Mouse (Mus musculus): ENCODE data around the gene Dhx29. TPM values are rescaled to one million over a fixed set of nuclear protein-coding genes. Genes with fewer than 3 reads are reported as not detected.
A peak's percentile ranks its signal among the peaks of the same experiment; 100 is the strongest.

Gene Dhx29
- polyA plus RNA-seq, 1 experiment from 2014 or later = 35.5 TPM

- ATAC-seq (replicated peaks; ENCODE audit: insufficient number of reproducible peaks, low FRiP score, low TSS enrichment, low read depth) (no peak), DNase-seq (ENCODE audit: low spot score) (no peak)
- no peaks in the 10 kb centered on the region for H3K9me3 ChIP-seq (replicated peaks; ENCODE audit: control insufficient read depth, low read length)
- no peak overlapping the region for H3K27ac ChIP-seq (replicated peaks; ENCODE audit: low read depth, low read length)
- H3K4me3 ChIP-seq (ENCODE audit: low read depth, low read length) = no peak overlapping the region
- H3K4me1 ChIP-seq (ENCODE audit: control insufficient read depth, insufficient read depth, low read length) = no peaks in the 10 kb centered on the region
- no peaks in the 10 kb centered on the region; the same call in 1 of the 2 replicates for H3K36me3 ChIP-seq (replicated peaks; ENCODE audit: control insufficient read depth, insufficient read depth, low read depth, low read length)
- no peak overlapping the region for H3K4me2 ChIP-seq (ENCODE audit: low read depth, low read length)
- H3K27me3 ChIP-seq (ENCODE audit: control insufficient read depth, insufficient read depth, low read length) = no peaks in the 10 kb centered on the region
- no peak overlapping the region for H3K9ac ChIP-seq (replicated peaks; ENCODE audit: low read length)
- 74% methylated on average over 5 of the region's 5 CpGs for WGBS
These were observed 35.8 kb downstream of the Dhx29 start for GRCm38 (mm10) chr13:112963081-112963480.

- ATAC-seq (replicated peaks; ENCODE audit: insufficient number of reproducible peaks, low FRiP score, low TSS enrichment, low read depth) = no peak
- H3K36me3 ChIP-seq (replicated peaks; ENCODE audit: control insufficient read depth, insufficient read depth, low read depth, low read length) = no peaks in the 10 kb centered on the region; the same call in 1 of the 2 replicates
- WGBS = 92% methylated on average over 12 of the region's 12 CpGs
These were observed 37.2 kb downstream of the Dhx29 start for GRCm38 (mm10) chr13:112964421-112964820.

GRCm38 (mm10) chr13:112967267-112967666 lies 40.0 kb downstream of the Dhx29 start:
- DNase-seq (ENCODE audit: low spot score) (no peak), ATAC-seq (replicated peaks; ENCODE audit: insufficient number of reproducible peaks, low FRiP score, low TSS enrichment, low read depth) (no peak)
- 89% methylated on average over 5 of the region's 5 CpGs for WGBS
- H3K27me3 ChIP-seq (ENCODE audit: control insufficient read depth, insufficient read depth, low read length) = no peaks in the 10 kb centered on the region
- H3K4me2 ChIP-seq (ENCODE audit: low read depth, low read length) = no peak overlapping the region
- H3K4me1 ChIP-seq (ENCODE audit: control insufficient read depth, insufficient read depth, low read length) = no peaks in the 10 kb centered on the region
- no peak overlapping the region for H3K9ac ChIP-seq (replicated peaks; ENCODE audit: low read length)
- no peaks in the 10 kb centered on the region; the same call in 1 of the 2 replicates for H3K36me3 ChIP-seq (replicated peaks; ENCODE audit: control insufficient read depth, insufficient read depth, low read depth, low read length)
- H3K27ac ChIP-seq (replicated peaks; ENCODE audit: low read depth, low read length) = no peak overlapping the region
- H3K4me3 ChIP-seq (ENCODE audit: low read depth, low read length) = no peak overlapping the region
- no peaks in the 10 kb centered on the region for H3K9me3 ChIP-seq (replicated peaks; ENCODE audit: control insufficient read depth, low read length)

More at GRCm38 (mm10) chr13:112964421-112964820, 37.2 kb downstream of the Dhx29 start:
- H3K4me2 ChIP-seq (ENCODE audit: low read depth, low read length) = no peak overlapping the region
- H3K9ac ChIP-seq (replicated peaks; ENCODE audit: low read length) = no peak overlapping the region
- no peaks in the 10 kb centered on the region for H3K4me1 ChIP-seq (ENCODE audit: control insufficient read depth, insufficient read depth, low read length)
- no peak overlapping the region for H3K27ac ChIP-seq (replicated peaks; ENCODE audit: low read depth, low read length)
- no peak for DNase-seq (ENCODE audit: low spot score)
- no peaks in the 10 kb centered on the region for H3K9me3 ChIP-seq (replicated peaks; ENCODE audit: control insufficient read depth, low read length)
- H3K27me3 ChIP-seq (ENCODE audit: control insufficient read depth, insufficient read depth, low read length) = no peaks in the 10 kb centered on the region
- no peak overlapping the region for H3K4me3 ChIP-seq (ENCODE audit: low read depth, low read length)

GRCm38 (mm10) chr13:112976720-112977119 lies 49.5 kb downstream of the Dhx29 start:
- Histone ChIP-seq H3K9me3 (replicated peaks; ENCODE audit: control insufficient read depth, low read length) (no peaks in the 10 kb centered on the region), H3K27ac (replicated peaks; ENCODE audit: low read depth, low read length) (no peak overlapping the region), H3K4me3 (ENCODE audit: low read depth, low read length) (no peak overlapping the region), H3K9ac (replicated peaks; ENCODE audit: low read length) (no peak overlapping the region), H3K4me2 (ENCODE audit: low read depth, low read length) (no peak overlapping the region; the same call in 1 of the 2 replicates), H3K27me3 (ENCODE audit: control insufficient read depth, insufficient read depth, low read length) (no peaks in the 10 kb centered on the region; the same call in 1 of the 2 replicates), H3K36me3 (replicated peaks; ENCODE audit: control insufficient read depth, insufficient read depth, low read depth, low read length) (no peaks in the 10 kb centered on the region), H3K4me1 (ENCODE audit: control insufficient read depth, insufficient read depth, low read length) (no peaks in the 10 kb centered on the region)
- ATAC-seq (replicated peaks; ENCODE audit: insufficient number of reproducible peaks, low FRiP score, low TSS enrichment, low read depth) (no peak), DNase-seq (ENCODE audit: low spot score) (no peak)
- WGBS = 42% methylated on average over 10 of the region's 10 CpGs

GRCm38 (mm10) chr13:112985605-112986450 lies 58.6 kb downstream of the Dhx29 start:
- peaks cover 50% of the 10 kb centered on the region for H3K27me3 ChIP-seq (ENCODE audit: control insufficient read depth, insufficient read depth, low read length)
- peaks cover 4% of the 10 kb centered on the region; the same call in 1 of the 2 replicates for H3K4me1 ChIP-seq (ENCODE audit: control insufficient read depth, insufficient read depth, low read length)
- no peaks in the 10 kb centered on the region for H3K36me3 ChIP-seq (replicated peaks; ENCODE audit: control insufficient read depth, insufficient read depth, low read depth, low read length)
- 2% methylated on average over 18 of the region's 18 CpGs for WGBS
- ATAC-seq (replicated peaks; ENCODE audit: insufficient number of reproducible peaks, low FRiP score, low TSS enrichment, low read depth) = peak; percentile 50
- peak; percentile 56 for DNase-seq (ENCODE audit: low spot score)
- no peak overlapping the region for H3K9ac ChIP-seq (replicated peaks; ENCODE audit: low read length)
- H3K4me2 ChIP-seq (ENCODE audit: low read depth, low read length) = no peak overlapping the region
- no peak overlapping the region for H3K4me3 ChIP-seq (ENCODE audit: low read depth, low read length)
- no peak overlapping the region for H3K27ac ChIP-seq (replicated peaks; ENCODE audit: low read depth, low read length)
- no peaks in the 10 kb centered on the region for H3K9me3 ChIP-seq (replicated peaks; ENCODE audit: control insufficient read depth, low read length)

- WGBS = under 1% methylated on average over 17 of the region's 17 CpGs
These were observed 59.2 kb downstream of the Dhx29 start for GRCm38 (mm10) chr13:112986451-112986950.

GRCm38 (mm10) chr13:112987532-112987943 lies 60.3 kb downstream of the Dhx29 start, which contains the start of gene Ccno:
Gene Ccno, plus strand, starts transcription at chr13:112987802.
- under 1% methylated on average over 47 of the region's 47 CpGs for WGBS
- peak within 1 kb of the TSS; percentile 43 for H3K9ac ChIP-seq (replicated peaks; ENCODE audit: low read length)
- ATAC-seq (replicated peaks; ENCODE audit: insufficient number of reproducible peaks, low FRiP score, low TSS enrichment, low read depth) (peak; percentile 91), DNase-seq (ENCODE audit: low spot score) (peak; percentile 91)
- no peak within 1 kb of the TSS for H3K27ac ChIP-seq (replicated peaks; ENCODE audit: low read depth, low read length)
- H3K4me1 ChIP-seq (ENCODE audit: control insufficient read depth, insufficient read depth, low read length) = peaks cover 4% of the 10 kb centered on the region; the same call in 1 of the 2 replicates
- H3K36me3 ChIP-seq (replicated peaks; ENCODE audit: control insufficient read depth, insufficient read depth, low read depth, low read length) = no peaks in the 10 kb centered on the region
- peaks cover 61% of the 10 kb centered on the region for H3K27me3 ChIP-seq (ENCODE audit: control insufficient read depth, insufficient read depth, low read length)
- peak within 1 kb of the TSS; percentile 98 for H3K4me2 ChIP-seq (ENCODE audit: low read depth, low read length)
- peak within 1 kb of the TSS; percentile 46 for H3K4me3 ChIP-seq (ENCODE audit: low read depth, low read length)
- H3K9me3 ChIP-seq (replicated peaks; ENCODE audit: control insufficient read depth, low read length) = no peaks in the 10 kb centered on the region

More at GRCm38 (mm10) chr13:112986451-112986950, 59.2 kb downstream of the Dhx29 start:
- Histone ChIP-seq H3K4me1 (ENCODE audit: control insufficient read depth, insufficient read depth, low read length) (peaks cover 4% of the 10 kb centered on the region; the same call in 1 of the 2 replicates), H3K27ac (replicated peaks; ENCODE audit: low read depth, low read length) (no peak overlapping the region), H3K9me3 (replicated peaks; ENCODE audit: control insufficient read depth, low read length) (no peaks in the 10 kb centered on the region), H3K4me2 (ENCODE audit: low read depth, low read length) (no peak overlapping the region), H3K4me3 (ENCODE audit: low read depth, low read length) (no peak overlapping the region), H3K9ac (replicated peaks; ENCODE audit: low read length) (no peak overlapping the region), H3K36me3 (replicated peaks; ENCODE audit: control insufficient read depth, insufficient read depth, low read depth, low read length) (no peaks in the 10 kb centered on the region), H3K27me3 (ENCODE audit: control insufficient read depth, insufficient read depth, low read length) (peaks cover 56% of the 10 kb centered on the region)
- ATAC-seq (replicated peaks; ENCODE audit: insufficient number of reproducible peaks, low FRiP score, low TSS enrichment, low read depth) (no peak), DNase-seq (ENCODE audit: low spot score) (no peak)

- Histone ChIP-seq H3K36me3 (replicated peaks; ENCODE audit: control insufficient read depth, insufficient read depth, low read depth, low read length) (no peaks in the 10 kb centered on the region), H3K4me3 (ENCODE audit: low read depth, low read length) (peak overlapping the region; percentile 46), H3K4me1 (ENCODE audit: control insufficient read depth, insufficient read depth, low read length) (peaks cover 4% of the 10 kb centered on the region; the same call in 1 of the 2 replicates), H3K9ac (replicated peaks; ENCODE audit: low read length) (peak overlapping the region; percentile 43), H3K9me3 (replicated peaks; ENCODE audit: control insufficient read depth, low read length) (no peaks in the 10 kb centered on the region), H3K27me3 (ENCODE audit: control insufficient read depth, insufficient read depth, low read length) (peaks cover 64% of the 10 kb centered on the region), H3K27ac (replicated peaks; ENCODE audit: low read depth, low read length) (no peak overlapping the region), H3K4me2 (ENCODE audit: low read depth, low read length) (peak overlapping the region; percentile 98)
- DNase-seq (ENCODE audit: low spot score) = peak; percentile 46
- no peak; the same call in 1 of the 2 replicates for ATAC-seq (replicated peaks; ENCODE audit: insufficient number of reproducible peaks, low FRiP score, low TSS enrichment, low read depth)
- WGBS = under 1% methylated on average over 39 of the region's 39 CpGs
These were observed 60.7 kb downstream of the Dhx29 start for GRCm38 (mm10) chr13:112987991-112988390.
